Mouse (Mus musculus): Measurements from ENCODE around the gene Plcl1.

Gene Plcl1

DNA sequence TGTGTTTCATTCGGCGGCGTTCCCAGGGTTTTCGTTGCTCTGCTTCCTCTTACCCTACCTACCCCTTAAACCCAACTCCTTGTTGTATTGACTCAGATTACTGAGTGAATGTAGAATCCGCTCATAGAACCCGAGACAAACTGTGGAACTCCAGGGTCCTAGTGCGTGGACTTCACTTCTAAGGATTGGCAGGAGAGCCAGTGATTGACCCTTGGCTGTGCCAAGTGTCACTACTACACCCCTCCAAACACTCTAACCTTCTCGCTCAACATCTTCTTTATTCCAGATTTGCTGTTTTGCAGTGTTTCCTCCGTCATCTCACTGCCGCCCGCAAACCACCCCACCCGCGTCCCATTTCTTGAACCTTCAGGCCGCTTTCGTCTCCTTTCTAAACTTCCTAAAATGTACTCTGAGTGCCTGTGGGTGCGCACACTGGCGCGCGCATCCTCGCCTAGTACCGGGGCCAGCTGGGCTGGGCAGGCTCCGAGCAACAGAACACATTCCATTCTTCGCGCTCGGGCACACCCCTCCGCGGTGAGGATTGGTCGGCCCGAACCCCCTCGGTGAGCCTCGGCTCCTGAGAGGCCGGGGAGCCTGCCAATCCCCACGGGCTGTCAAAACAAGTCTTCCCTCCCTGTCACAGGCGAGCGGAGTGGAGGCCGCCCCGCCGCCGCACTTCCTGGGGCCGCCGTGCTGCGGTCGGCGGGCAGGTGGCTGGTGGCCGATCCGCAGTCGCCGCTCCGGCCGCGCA lies at the start of gene Plcl1:
TSS of gene Plcl1 (plus strand) at position 650 of the 751 bp plus-strand sequence.
- DNase-seq: peak; percentile 95 to 97

GRCm38 (mm10) chr1:55362634-55363033 lies 43.1 kb upstream of the Plcl1 start:
- no peak for DNase-seq

- DNase-seq: peak; percentile 54 to 77
Observed at GRCm38 (mm10) chr1:55363044-55363565, 42.6 kb upstream of the Plcl1 start, which contains the start of gene Boll. TSS of gene Boll (minus strand) at chr1:55363469.

DNA sequence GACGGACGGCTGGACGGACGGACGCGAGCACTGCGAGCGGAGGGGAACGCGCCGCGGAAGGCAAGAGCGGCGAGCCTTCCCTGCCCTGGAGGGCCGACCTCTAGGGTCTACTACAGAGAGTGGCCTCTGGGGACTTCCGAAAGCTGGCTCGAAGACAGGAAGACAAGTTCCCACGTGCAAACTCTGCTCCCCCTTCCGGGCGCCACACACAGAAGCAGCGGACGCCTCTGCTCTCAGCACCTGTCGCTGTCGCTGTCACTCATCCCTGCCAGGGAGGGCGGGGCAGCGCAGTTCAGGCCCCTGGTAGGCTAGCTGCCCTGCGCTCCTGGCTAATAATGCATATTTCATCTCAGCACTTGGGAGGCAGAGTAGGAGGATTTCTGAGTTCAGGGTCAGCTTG lies 42.1 kb upstream of the Plcl1 start:
- peak; percentile 21 to 43 for DNase-seq

- DNase-seq: no peak
Observed at GRCm38 (mm10) chr1:55372626-55373025, 33.1 kb upstream of the Plcl1 start.

DNA sequence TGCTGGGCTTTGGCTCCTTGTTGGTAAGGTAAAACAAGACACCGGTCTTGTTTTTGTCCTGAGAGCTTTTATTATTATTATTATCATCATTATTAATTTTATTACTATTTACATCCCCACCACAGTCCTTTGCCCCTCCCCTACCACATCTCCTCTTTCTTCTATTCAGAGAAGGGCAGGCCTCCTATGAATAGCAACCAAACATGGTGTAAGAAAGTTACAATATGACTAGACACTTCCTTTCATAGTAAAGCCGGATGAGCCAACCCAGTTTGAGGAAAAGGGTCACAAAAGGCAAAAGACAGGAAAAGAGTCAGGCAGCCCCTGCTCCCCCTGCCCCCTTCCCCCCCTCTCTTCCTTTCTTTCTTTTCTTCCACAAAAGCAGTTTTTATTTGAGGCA lies 25.2 kb upstream of the Plcl1 start:
- no peak for DNase-seq

DNA sequence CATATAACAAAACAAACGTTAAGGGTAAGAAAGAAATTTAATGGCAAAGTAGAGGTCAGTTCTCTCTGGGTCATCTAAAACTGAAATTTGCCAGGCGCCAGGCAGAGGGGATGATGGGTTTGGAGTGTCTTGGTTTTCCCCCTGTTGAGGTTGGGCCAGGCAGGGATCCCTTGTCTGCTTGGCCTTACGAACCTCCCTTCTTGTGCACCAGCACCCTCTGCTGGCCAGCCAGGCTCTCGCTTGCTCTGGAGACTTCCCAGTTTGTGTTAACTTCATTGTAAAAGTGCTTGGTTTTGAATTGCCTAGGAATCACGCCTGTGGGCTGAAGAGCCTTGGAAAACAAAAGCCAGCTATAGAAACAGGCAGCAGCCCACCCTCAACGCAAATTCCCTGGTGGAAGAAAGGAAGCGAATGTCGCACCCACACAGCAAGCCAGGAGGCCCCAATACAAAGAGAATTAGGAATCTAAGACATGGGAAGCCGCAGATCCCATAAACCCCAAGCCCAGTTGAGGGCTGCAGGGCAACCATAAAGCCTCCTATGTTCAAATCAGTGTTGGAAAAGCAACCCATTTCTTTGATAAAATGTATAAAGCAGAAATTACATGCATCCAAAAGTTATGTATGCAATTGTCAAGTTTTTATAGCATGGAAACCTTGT lies 22.5 kb upstream of the Plcl1 start:
- DNase-seq: peak; percentile 80 to 89

DNA sequence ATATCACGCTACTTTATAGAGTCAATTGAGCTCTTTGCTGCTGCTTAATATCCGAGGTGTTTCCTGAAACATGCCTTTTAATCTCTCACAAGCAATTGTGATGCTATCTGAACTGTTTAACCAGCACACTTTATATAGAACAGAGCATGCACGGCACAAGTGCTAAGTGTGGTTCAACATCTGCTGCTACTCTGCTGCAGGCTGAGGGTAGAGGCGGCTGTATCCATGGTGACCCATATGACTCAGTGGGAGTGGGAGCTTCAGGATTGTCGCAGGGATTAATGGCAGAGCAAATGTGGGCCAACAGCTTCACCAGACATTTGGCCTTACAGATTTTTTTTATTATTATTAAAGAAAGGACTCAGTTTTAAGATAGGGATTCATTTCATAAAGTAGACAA lies 5.8 kb upstream of the Plcl1 start:
- DNase-seq: no peak

GRCm38 (mm10) chr1:55404439-55404838 lies 1.3 kb upstream of the Plcl1 start:
- DNase-seq: peak; percentile 42 to 73

- DNase-seq: peak in 1 of 2 experiments; percentile 85
Observed at GRCm38 (mm10) chr1:55406023-55406413, 297 bp downstream of the Plcl1 start.

DNA sequence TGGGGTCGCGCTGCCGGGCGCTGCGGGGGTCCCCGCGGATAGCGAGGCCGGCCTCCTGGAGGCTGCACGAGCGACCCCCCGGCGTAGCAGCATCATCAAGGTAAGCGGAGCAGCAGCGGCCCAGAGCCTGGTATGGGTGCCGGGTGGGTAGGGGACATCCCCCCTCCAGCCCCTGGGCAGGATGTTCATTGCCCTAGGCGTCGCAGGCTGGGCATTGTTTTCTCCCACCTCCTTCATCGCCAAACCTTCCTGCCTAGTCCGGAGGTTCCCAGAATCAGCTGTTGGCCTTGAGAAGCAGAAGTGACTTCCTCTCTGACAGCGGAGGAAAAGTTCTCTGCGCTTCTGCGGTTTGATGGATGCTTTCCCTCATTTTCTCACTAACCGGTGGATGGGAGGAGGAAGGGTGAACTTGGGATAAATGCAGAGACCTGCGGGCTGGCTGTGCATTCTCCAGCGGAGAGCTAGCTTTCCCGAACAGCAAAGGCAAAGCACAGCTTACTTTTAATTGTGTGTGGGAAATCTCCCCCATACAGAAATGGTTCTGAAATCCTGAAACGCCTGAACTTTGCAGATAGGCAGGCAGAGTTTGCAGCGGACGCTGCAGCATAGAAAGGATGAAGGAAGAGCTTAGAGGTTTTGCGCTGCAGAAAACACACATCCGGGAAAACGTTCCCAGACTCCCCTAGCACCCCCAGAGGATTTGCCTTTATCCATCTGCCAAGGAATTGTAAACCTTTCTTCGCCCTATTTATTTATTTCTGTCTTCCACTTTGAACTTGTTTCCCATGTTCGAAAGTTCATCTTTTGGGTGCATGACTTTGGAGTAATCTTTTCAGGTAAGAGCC lies 1.0 kb downstream of the Plcl1 start:
- DNase-seq: peak; percentile 46 to 51

DNA sequence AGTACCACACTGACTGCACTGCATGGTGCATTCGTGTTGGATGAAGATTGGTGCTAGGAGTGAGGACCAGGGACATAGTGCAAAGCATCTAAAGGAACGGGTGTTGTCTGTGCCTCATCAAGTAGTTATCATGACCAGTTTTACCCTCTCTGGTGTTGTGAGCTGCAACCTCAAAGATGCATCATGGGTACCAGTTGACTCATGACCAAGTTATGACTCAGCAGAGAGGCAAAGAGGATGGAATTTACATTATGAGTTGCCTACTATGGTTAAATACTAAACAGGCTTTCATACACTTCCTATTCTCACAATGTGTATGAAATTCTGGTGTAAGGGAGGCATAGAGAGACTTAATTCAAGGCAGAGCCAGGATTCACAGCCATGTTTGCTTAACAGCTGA lies 4.9 kb downstream of the Plcl1 start:
- no peak for DNase-seq

- DNase-seq: no peak
Observed at GRCm38 (mm10) chr1:55411079-55411478, 5.4 kb downstream of the Plcl1 start.

DNA sequence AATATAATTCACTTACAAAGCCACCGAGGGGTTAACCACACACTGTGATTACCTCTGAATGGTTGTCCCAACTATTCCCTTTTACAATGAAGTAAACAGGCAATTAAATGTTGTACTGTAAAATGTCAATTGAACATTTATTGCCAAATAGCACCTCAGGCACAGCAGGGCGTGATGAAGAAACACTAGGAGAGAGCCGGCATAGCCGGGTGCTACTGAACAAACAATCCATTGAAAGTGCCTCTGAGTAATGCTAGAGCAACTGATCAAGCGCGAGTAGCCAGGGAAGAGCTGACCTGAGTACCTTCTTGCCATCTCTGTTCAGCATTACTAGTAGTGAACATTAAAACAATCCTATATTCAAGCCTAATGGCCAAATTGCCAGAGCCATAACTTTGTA lies 6.8 kb downstream of the Plcl1 start:
- no peak for DNase-seq

DNA sequence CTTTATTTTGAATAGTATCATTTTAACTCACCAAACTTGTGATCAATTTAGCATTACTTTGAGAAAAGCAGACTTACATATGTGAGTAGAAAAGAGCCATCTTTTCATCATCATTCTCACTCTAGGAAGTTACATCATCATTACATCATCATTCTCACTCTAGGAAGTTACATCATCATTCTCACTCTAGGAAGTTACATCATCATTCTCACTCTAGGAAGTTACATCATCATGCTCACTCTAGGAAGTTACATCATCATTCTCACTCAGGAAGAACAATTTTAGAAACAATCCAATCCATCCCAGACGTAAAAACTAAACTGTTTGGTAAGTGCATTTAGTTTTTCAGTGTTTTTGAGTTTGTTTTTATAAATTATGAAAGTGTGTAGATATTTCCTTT lies 7.8 kb downstream of the Plcl1 start:
- DNase-seq: no peak

DNA sequence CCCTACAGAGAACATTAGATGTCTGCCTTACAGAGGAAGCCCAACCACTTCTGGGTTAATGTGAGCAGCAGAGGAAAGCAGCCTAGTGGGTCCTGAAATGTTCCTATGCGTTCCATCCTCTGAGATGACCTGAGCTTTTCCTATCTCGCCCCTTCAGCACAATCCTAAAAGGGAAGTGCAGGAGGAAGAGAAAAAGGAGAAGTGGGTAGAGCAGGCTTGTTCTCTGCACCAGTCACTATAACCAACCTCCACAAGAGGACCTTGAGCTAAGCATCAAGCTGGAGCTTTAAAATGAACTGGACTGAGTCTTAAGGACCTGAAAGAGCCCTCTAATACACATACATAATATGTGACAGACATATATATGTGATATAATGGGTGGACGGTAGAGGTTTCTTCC lies 13.2 kb downstream of the Plcl1 start:
- DNase-seq: no peak

- no peak for DNase-seq
Observed at GRCm38 (mm10) chr1:55427607-55428006, 21.9 kb downstream of the Plcl1 start.

DNA sequence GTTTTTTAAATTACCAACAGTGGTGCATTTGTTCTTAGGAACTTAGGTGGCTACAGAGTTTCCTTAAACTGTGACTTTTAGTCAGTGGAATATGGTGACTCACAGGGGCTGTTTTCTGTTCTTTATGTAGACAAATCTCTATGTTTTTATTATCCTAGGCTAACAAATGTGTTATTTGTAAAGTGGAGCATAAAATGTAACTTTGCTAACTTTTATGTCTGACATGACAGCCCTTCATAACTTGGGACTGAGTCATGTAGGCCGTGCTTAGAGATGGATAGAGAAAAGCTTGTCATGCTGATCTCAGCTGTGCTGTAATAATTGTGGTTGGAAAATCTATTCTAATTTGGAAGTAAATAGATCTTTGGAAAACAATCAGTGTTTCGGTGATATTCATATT lies 23.3 kb downstream of the Plcl1 start:
- DNase-seq: no peak

DNA sequence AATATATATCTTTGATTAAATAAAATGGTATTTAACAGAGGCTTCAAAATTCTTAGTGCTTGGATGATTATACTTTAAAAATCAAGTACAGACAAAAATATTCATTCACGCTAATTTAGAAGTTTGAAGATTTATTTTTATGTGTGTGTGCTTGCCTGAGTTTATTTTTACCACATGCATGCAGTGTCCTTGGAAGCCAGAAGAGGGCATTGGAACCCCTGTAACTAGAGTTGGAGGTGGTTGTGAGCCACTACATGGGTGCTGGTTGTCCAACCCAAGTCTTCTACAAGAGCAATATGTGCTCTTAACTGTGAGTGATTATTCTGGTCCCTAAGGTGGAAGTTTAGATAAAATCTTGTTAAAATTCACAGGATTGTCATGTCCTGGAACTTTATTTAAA lies 24.0 kb downstream of the Plcl1 start:
- DNase-seq: no peak

DNA sequence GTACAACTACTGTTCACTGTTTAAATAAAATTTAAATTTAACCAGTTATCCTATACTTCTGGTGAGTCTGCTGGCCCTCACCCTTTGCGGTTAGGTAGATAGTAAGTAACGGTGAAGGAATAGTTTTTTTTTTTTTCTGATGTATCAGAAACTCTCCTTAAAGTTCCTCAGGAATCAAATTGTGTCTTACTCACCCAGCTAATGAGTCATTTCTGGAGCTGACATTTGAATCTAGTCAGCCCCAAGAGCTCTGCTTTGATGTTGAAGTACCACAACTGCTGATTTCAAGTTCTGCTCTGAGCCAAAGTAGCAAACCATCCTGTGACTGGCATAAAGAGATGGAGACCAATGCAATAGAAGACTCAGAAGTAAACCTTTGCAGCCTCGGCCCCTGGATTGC lies 24.9 kb downstream of the Plcl1 start:
- DNase-seq: no peak

- DNase-seq: no peak
Observed at GRCm38 (mm10) chr1:55436589-55436988, 30.9 kb downstream of the Plcl1 start.

DNA sequence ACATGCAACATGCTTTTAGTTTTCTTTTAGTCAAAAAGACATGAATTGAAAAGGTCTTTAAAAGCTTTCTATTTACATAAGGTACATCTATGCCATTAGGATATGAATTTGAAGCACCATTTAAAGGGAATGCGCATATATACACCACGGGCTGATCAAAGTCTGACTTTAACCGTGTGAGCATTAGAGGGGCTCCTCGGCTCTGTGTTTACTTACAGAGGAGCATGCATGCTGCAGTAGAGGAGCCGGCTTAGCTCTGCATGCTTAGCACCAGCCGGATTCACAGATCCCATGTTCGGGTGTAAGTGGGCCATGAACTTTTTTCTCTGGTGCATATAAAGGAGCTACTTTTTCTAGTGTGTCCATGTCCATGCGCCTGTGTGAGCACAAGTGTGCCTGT lies 31.4 kb downstream of the Plcl1 start:
- no peak for DNase-seq

- DNase-seq: no peak
Observed at GRCm38 (mm10) chr1:55438617-55439016, 32.9 kb downstream of the Plcl1 start.
